Mouse (Mus musculus) limb, embryonic 14.5 days (tissue): ENCODE data around the gene Hspd1. TPM values are rescaled to one million over a fixed set of nuclear protein-coding genes. Genes with fewer than 3 reads are reported as not detected.
"Not testable (repeated sequence)": the region's sequence is repeated elsewhere in the genome, so short reads cannot be mapped to it uniquely, and the experiment has no call there.

ENCODE experiments used
- ATAC-seq: fragments of 200-750 bp; cut with Nextera tagmentation; 2 replicates; pipeline ENCODE4 v1.8.0; 2017; ENCODE audit warnings: low read depth, moderate number of reproducible peaks, moderate TSS enrichment; ENCODE audit not compliant: low FRiP score
- DNase-seq: peaks from one replicate; pipeline ENCODE4 v3.0.0-alpha.2; 2015; ENCODE audit warnings: low spot score
- H3K27ac ChIP-seq: fragments of 300-500 bp; sonication (generic); replicated peaks from 2 replicates; pipeline ENCODE4 v1.5.1; 2014; ENCODE audit warnings: low read depth, mild to moderate bottlenecking, low read length, moderate library complexity, mixed read lengths
- H3K27me3 ChIP-seq: fragments of 300-500 bp; sonication (generic); 2 replicates; pipeline ENCODE4 v1.6.1; 2014; ENCODE audit warnings: low read length, mixed read lengths; ENCODE audit not compliant: control insufficient read depth, insufficient read depth
- H3K36me3 ChIP-seq: fragments of 300-500 bp; sonication (generic); 2 replicates; pipeline ENCODE4 v1.6.1; 2014; ENCODE audit warnings: mild to moderate bottlenecking, low read length, moderate library complexity, mixed read lengths; ENCODE audit not compliant: control insufficient read depth, insufficient read depth
- H3K4me1 ChIP-seq: fragments of 300-500 bp; sonication (generic); 2 replicates; pipeline ENCODE4 v1.6.1; 2014; ENCODE audit warnings: antibody characterized with exemption, low read length, mixed read lengths; ENCODE audit not compliant: control insufficient read depth, insufficient read depth
- H3K4me2 ChIP-seq: fragments of 300-500 bp; sonication (generic); replicated peaks from 2 replicates; pipeline ENCODE4 v1.6.1; 2014; ENCODE audit warnings: low read depth, mild to moderate bottlenecking, low read length, moderate library complexity; ENCODE audit not compliant: severe bottlenecking
- H3K4me3 ChIP-seq: fragments of 300-500 bp; sonication (generic); replicated peaks from 2 replicates; pipeline ENCODE4 v1.5.1; 2014; ENCODE audit warnings: low read length
- H3K9ac ChIP-seq: fragments of 300-500 bp; sonication (generic); 2 replicates; pipeline ENCODE4 v1.6.1; 2014; ENCODE audit warnings: mild to moderate bottlenecking, low read depth, low read length, moderate library complexity; ENCODE audit not compliant: severe bottlenecking
- H3K9me3 ChIP-seq: fragments of 300-500 bp; sonication (generic); 2 replicates; pipeline ENCODE4 v1.6.1; 2016; ENCODE audit warnings: low read length; ENCODE audit not compliant: control insufficient read depth
- POLR2A ChIP-seq: fragments of 200-500 bp; IDR thresholded peaks from 2 replicates; pipeline ENCODE4 v1.8.0; 2012; ENCODE audit warnings: inconsistent platforms, mild to moderate bottlenecking, moderate library complexity, borderline replicate concordance; ENCODE audit not compliant: insufficient read depth, insufficient read length; ENCODE audit errors: extremely low read depth
- WGBS: fragments of 180-500 bp; shearing (Covaris S2); extraction: QIAGEN DNeasy Blood & Tissue Kit; methylation state at CpG from one replicate; pipeline ENCODE4 v1.1.7; 2014; 5-methylcytosine and 5-hydroxymethylcytosine counted together
- polyA plus RNA-seq, 2 experiments: library from polyadenylated mRNA; depleted of rRNA in 1 of 2; stranded (reverse) in 1 of 2; unstranded in 1 of 2; fragments of >200 nt; fragmentation: Nextera tagmentation in 1 of 2; extraction: Ambion mirVana in 1 of 2; gene quantifications; 2 replicates each; pipeline versions ENCODE4 v1.2.1 to v1.2.3; 2012 to 2014

The Hspd1 gene
- polyA plus RNA-seq, 2 experiments = 161 to 252 TPM

DNA sequence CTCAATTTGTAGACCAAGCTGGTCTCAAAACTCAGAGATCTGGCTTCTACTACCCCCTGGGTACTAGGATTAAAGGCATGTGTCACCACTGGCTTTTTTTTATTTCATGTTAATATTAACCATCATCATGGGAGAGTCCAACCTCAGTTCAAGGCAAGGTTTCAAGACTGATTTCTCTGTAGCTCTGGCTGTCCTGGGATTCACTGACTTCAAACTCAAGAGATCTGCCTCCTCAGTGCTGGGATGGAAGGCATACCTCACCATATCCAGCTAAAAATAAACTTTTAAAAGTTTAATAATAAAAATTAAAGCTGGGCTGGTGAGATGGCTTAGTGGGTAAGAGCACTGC lies 11.7 kb downstream of the Hspd1 start:
- H3K27me3 ChIP-seq = no peaks in the 10 kb centered on the region
- no peak overlapping the region for H3K27ac ChIP-seq
- no peak for ATAC-seq
- H3K4me1 ChIP-seq = no peaks in the 10 kb centered on the region
- TF ChIP-seq POLR2A = no peak
- H3K9ac ChIP-seq = no peak overlapping the region
- no peak for DNase-seq
- no peak overlapping the region for H3K4me2 ChIP-seq
- H3K9me3 ChIP-seq = no peaks in the 10 kb centered on the region
- no peak overlapping the region for H3K4me3 ChIP-seq
- H3K36me3 ChIP-seq = peaks cover 56% of the 10 kb centered on the region

DNA sequence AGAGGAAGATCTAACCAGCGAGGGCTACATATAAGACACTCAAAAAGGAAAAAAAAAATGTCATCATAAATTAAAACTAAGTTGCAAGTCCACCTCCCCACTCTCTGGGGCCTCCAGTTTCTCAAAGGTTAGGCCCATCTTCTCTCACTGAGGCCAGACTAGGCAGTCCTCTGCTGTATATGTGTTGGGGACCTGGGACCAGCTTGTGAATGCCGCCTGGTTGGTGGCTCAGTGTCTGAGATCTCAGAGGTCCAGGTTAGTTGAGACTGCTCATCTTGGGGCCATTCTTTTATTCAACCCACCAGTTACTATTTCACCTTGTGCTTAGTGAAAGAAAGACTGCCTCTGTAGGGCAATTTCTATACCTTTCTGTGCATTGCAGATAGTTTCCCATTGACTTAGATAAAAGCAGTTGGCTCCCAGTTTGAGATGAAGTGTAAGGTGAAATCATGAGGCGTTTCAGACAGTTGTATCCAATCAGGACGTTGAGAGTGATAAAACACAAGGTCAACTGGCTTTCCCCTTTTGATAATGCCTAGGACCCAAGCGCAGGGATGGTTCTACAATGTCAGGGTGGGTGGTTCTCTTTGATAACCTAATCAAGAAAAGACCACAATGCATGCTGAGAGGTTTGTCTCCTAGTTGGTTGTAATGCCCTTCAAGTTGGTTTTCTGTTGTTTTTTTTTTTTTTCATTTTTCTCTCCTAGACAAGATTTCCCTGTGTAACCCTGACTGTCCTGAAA lies 12.2 kb downstream of the Hspd1 start:
- Histone ChIP-seq H3K4me3 (no peak overlapping the region), H3K27ac (no peak overlapping the region), H3K9me3 (no peaks in the 10 kb centered on the region), H3K4me1 (no peaks in the 10 kb centered on the region), H3K27me3 (no peaks in the 10 kb centered on the region), H3K9ac (no peak overlapping the region), H3K36me3 (peaks cover 56% of the 10 kb centered on the region), H3K4me2 (no peak overlapping the region)
- ATAC-seq = no peak
- no peak for TF ChIP-seq POLR2A
- no peak for DNase-seq
- 72% methylated on average over 5 of the region's 5 CpGs for WGBS

- 0 out of 2 replicates have a peak, but pooled peaks have one; percentile 34 for ATAC-seq
- Histone ChIP-seq H3K4me3 (no peak overlapping the region), H3K27me3 (no peaks in the 10 kb centered on the region), H3K4me1 (no peaks in the 10 kb centered on the region), H3K36me3 (peaks cover 51% of the 10 kb centered on the region), H3K9me3 (no peaks in the 10 kb centered on the region), H3K9ac (no peak overlapping the region), H3K27ac (no peak overlapping the region), H3K4me2 (no peak overlapping the region)
- WGBS = 33% methylated on average over 2 of the region's 2 CpGs
- no peak for DNase-seq
- no peak for TF ChIP-seq POLR2A
Observed at GRCm38 (mm10) chr1:55074757-55075156, 13.3 kb downstream of the Hspd1 start.

- H3K27ac ChIP-seq, H3K27me3 ChIP-seq, DNase-seq, H3K4me3 ChIP-seq, ATAC-seq, H3K4me2 ChIP-seq, H3K4me1 ChIP-seq, H3K9ac ChIP-seq, H3K9me3 ChIP-seq: not testable (repeated sequence)
- H3K36me3 ChIP-seq = peaks cover 47% of the 10 kb centered on the region
Observed at GRCm38 (mm10) chr1:55072328-55072727, 15.7 kb downstream of the Hspd1 start.

DNA sequence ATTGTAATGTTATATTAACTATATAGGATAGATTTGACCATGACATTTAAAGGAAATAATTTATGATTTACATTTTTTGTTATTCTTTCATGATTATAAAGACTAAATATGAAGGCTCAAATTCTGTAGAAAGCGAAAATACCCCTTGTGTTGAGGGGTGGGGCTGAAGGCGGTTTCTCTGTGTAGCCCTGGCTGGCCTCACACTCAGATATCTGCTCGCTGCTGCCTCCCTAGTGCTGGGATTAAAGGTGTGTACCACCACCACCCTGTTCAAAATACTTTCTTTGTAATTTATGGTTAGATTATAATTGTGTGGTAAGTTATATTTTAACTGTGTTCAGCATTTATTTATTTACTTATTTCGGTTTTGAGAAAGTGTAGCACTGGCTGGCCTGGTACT lies 26.3 kb downstream of the Hspd1 start:
- Histone ChIP-seq H3K27me3 (no peaks in the 10 kb centered on the region), H3K9ac (no peak overlapping the region), H3K4me2 (no peak overlapping the region), H3K36me3 (peaks cover 36% of the 10 kb centered on the region), H3K4me1 (no peaks in the 10 kb centered on the region), H3K9me3 (no peaks in the 10 kb centered on the region), H3K4me3 (no peak overlapping the region), H3K27ac (no peak overlapping the region)
- ATAC-seq (no peak), DNase-seq (no peak)
- TF ChIP-seq POLR2A = no peak
- 89% methylated on average over 4 of the region's 4 CpGs for WGBS

DNA sequence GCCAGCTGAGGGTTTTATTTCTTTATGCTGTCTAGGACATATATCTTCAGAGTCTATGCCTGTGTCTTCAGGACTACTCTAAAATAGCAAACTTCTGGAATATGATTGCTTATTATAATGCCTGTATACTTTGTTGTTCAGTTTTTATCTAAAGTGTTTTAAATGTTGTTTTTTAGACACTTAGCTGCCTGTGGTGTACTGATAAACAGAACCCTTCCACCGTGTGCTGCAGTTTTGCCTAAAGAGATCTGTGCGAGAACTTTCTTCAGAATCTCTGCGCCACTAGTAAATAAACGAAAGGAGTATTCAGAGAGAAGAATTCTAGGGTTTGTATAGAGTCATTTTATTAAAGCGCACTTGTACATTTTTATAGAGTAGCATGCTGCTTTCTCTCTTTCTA lies 26.9 kb downstream of the Hspd1 start:
- Histone ChIP-seq H3K9me3 (no peaks in the 10 kb centered on the region), H3K27me3 (no peaks in the 10 kb centered on the region), H3K4me1 (no peaks in the 10 kb centered on the region), H3K36me3 (peaks cover 30% of the 10 kb centered on the region), H3K4me3 (no peak overlapping the region), H3K27ac (no peak overlapping the region), H3K4me2 (no peak overlapping the region), H3K9ac (no peak overlapping the region)
- DNase-seq = no peak
- no peak for TF ChIP-seq POLR2A
- no peak for ATAC-seq
- 85% methylated on average over 5 of the region's 5 CpGs for WGBS

DNA sequence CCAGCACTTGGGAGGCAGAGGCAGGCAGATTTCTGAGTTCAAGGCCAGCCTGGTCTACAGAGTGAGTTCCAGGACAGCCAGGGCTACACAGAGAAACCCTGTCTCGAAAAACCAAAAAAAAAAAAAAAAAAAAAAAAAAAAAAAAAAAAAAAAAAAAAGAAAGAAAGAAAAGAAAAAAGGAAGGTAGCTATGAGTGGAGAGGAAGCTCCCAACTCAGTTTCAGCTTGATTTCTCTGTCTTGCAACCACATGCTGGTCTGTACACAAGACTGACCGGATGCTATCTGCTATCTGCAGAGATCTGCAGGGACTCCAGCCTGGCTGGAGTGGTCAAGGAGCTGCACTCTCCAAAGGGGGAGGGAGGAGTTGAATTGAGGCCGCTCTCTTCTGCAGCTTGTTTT lies 29.7 kb downstream of the Hspd1 start:
- H3K4me2 ChIP-seq, H3K4me3 ChIP-seq, H3K27ac ChIP-seq, DNase-seq, H3K9ac ChIP-seq, H3K27me3 ChIP-seq, ATAC-seq, H3K4me1 ChIP-seq, H3K9me3 ChIP-seq: not testable (repeated sequence)
- peaks cover 11% of the 10 kb centered on the region for H3K36me3 ChIP-seq
- WGBS = 94% methylated on average over 2 of the region's 3 CpGs
